Mouse (Mus musculus) hindbrain, embryonic 15.5 days (tissue): ENCODE data around the gene Krcc1. TPM values are rescaled to one million over a fixed set of nuclear protein-coding genes. Genes with fewer than 3 reads are reported as not detected.
"Not testable (repeated sequence)": the region's sequence is repeated elsewhere in the genome, so short reads cannot be mapped to it uniquely, and the experiment has no call there.

Experiments
- ATAC-seq: fragments of 200-750 bp; cut with Nextera tagmentation; 2 replicates; pipeline ENCODE4 v1.8.0; 2017; ENCODE audit warnings: low read depth, moderate number of reproducible peaks, moderate TSS enrichment; ENCODE audit not compliant: low FRiP score
- H3K27ac ChIP-seq: fragments of 300-500 bp; sonication (generic); replicated peaks from 2 replicates; pipeline ENCODE4 v1.5.1; 2015; ENCODE audit warnings: mild to moderate bottlenecking, inconsistent platforms
- H3K27me3 ChIP-seq: fragments of 300-500 bp; sonication (generic); 2 replicates; pipeline ENCODE4 v1.6.1; 2015; ENCODE audit warnings: control low read depth, inconsistent platforms
- H3K36me3 ChIP-seq: fragments of 300-500 bp; sonication (generic); 2 replicates; pipeline ENCODE4 v1.6.1; 2015; ENCODE audit warnings: control low read depth, inconsistent platforms
- H3K4me1 ChIP-seq: fragments of 300-500 bp; sonication (generic); replicated peaks from 2 replicates; pipeline ENCODE4 v1.6.1; 2015; ENCODE audit warnings: control low read depth, inconsistent platforms
- H3K4me2 ChIP-seq: fragments of 300-500 bp; sonication (generic); 2 replicates; pipeline ENCODE4 v1.6.1; 2015; ENCODE audit warnings: moderate library complexity, mild to moderate bottlenecking, inconsistent platforms
- H3K4me3 ChIP-seq: fragments of 300-500 bp; sonication (generic); 2 replicates; pipeline ENCODE4 v1.5.1; 2015; ENCODE audit warnings: mild to moderate bottlenecking, inconsistent platforms
- H3K9ac ChIP-seq: fragments of 300-500 bp; sonication (generic); 2 replicates; pipeline ENCODE4 v1.6.1; 2015; ENCODE audit warnings: inconsistent platforms
- H3K9me3 ChIP-seq: fragments of 300-500 bp; sonication (generic); 2 replicates; pipeline ENCODE4 v1.6.1; 2016; ENCODE audit warnings: control low read depth, inconsistent platforms
- WGBS: fragments of 180-500 bp; shearing (Covaris S2); methylation state at CpG from one replicate; pipeline ENCODE4 v1.1.7; 2015; 5-methylcytosine and 5-hydroxymethylcytosine counted together
- polyA plus RNA-seq: library from polyadenylated mRNA; unstranded; fragments of >200 nt; fragmentation: Nextera tagmentation; extraction: Ambion mirVana; gene quantifications from 2 replicates; pipeline ENCODE4 v1.2.1, GENCODE M21; 2015

Krcc1 gene
- polyA plus RNA-seq, 1 experiment from 2014 or later: 18.4 TPM

GRCm38 (mm10) chr6:71302097-71302731, 30.7 kb downstream of the Krcc1 start:
- Histone ChIP-seq H3K27me3 (no peaks in the 10 kb centered on the region), H3K36me3 (no peaks in the 10 kb centered on the region), H3K9me3 (no peaks in the 10 kb centered on the region), H3K9ac (no peak overlapping the region), H3K4me1 (no peaks in the 10 kb centered on the region), H3K4me2 (no peak overlapping the region), H3K27ac (no peak overlapping the region), H3K4me3 (no peak overlapping the region)
- no peak for ATAC-seq
- WGBS: 70% methylated on average over 6 of the region's 6 CpGs

- no peaks in the 10 kb centered on the region for H3K9me3 ChIP-seq
- no peak overlapping the region for H3K9ac ChIP-seq
- H3K27me3 ChIP-seq: no peaks in the 10 kb centered on the region
- H3K27ac ChIP-seq: no peak overlapping the region
- H3K4me2 ChIP-seq: no peak overlapping the region
- no peaks in the 10 kb centered on the region for H3K36me3 ChIP-seq
- 91% methylated on average over 8 of the region's 8 CpGs for WGBS
- no peaks in the 10 kb centered on the region for H3K4me1 ChIP-seq
- no peak overlapping the region for H3K4me3 ChIP-seq
- no peak for ATAC-seq
These were observed 36.0 kb downstream of the Krcc1 start for GRCm38 (mm10) chr6:71307486-71307885.

GRCm38 (mm10) chr6:71321826-71322283, 50.4 kb downstream of the Krcc1 start, which contains the start of gene Smyd1:
Smyd1 (minus strand) TSS chr6:71322233.
- Histone ChIP-seq H3K27ac (no peak within 1 kb of the TSS), H3K9me3 (no peaks in the 10 kb centered on the region), H3K27me3 (no peaks in the 10 kb centered on the region), H3K36me3 (no peaks in the 10 kb centered on the region), H3K9ac (no peak within 1 kb of the TSS), H3K4me2 (no peak within 1 kb of the TSS), H3K4me3 (no peak within 1 kb of the TSS), H3K4me1 (no peaks in the 10 kb centered on the region)
- 86% methylated on average over 3 of the region's 3 CpGs for WGBS
- ATAC-seq: no peak

- no peaks in the 10 kb centered on the region for H3K4me1 ChIP-seq
- H3K9me3 ChIP-seq: no peaks in the 10 kb centered on the region
- no peak within 1 kb of the TSS for H3K4me3 ChIP-seq
- no peak within 1 kb of the TSS for H3K4me2 ChIP-seq
- no peak within 1 kb of the TSS for H3K27ac ChIP-seq
- 89% methylated on average over 7 of the region's 7 CpGs for WGBS
- no peaks in the 10 kb centered on the region for H3K36me3 ChIP-seq
- no peaks in the 10 kb centered on the region for H3K27me3 ChIP-seq
- ATAC-seq: no peak
- H3K9ac ChIP-seq: no peak within 1 kb of the TSS
These were observed 51.0 kb downstream of the Krcc1 start, which contains the start of gene Cd8b1 for GRCm38 (mm10) chr6:71322491-71322921. Cd8b1 (plus strand) TSS chr6:71322788.

GRCm38 (mm10) chr6:71324816-71325215, 53.3 kb downstream of the Krcc1 start:
- no peaks in the 10 kb centered on the region for H3K9me3 ChIP-seq
- no peak overlapping the region for H3K27ac ChIP-seq
- no peaks in the 10 kb centered on the region for H3K4me1 ChIP-seq
- ATAC-seq: no peak
- H3K4me3 ChIP-seq: no peak overlapping the region
- WGBS: 92% methylated on average over 9 of the region's 9 CpGs
- no peak overlapping the region for H3K4me2 ChIP-seq
- no peaks in the 10 kb centered on the region for H3K27me3 ChIP-seq
- H3K9ac ChIP-seq: no peak overlapping the region
- H3K36me3 ChIP-seq: no peaks in the 10 kb centered on the region

- Histone ChIP-seq H3K4me2 (no peak overlapping the region), H3K27me3 (no peaks in the 10 kb centered on the region), H3K27ac (no peak overlapping the region), H3K4me3 (no peak overlapping the region), H3K9me3 (no peaks in the 10 kb centered on the region), H3K4me1 (no peaks in the 10 kb centered on the region), H3K9ac (no peak overlapping the region), H3K36me3 (no peaks in the 10 kb centered on the region)
- ATAC-seq: no peak
- 88% methylated on average over 6 of the region's 6 CpGs for WGBS
These were observed 58.4 kb downstream of the Krcc1 start for GRCm38 (mm10) chr6:71329881-71330280.

- Histone ChIP-seq H3K27ac (no peak overlapping the region), H3K4me1 (no peaks in the 10 kb centered on the region), H3K36me3 (no peaks in the 10 kb centered on the region), H3K27me3 (no peaks in the 10 kb centered on the region), H3K4me2 (no peak overlapping the region), H3K4me3 (no peak overlapping the region), H3K9ac (no peak overlapping the region), H3K9me3 (no peaks in the 10 kb centered on the region)
- WGBS: 89% methylated on average over 7 of the region's 7 CpGs
- no peak for ATAC-seq
These were observed 59.0 kb downstream of the Krcc1 start for GRCm38 (mm10) chr6:71330486-71330885.

- H3K4me2 ChIP-seq, H3K27me3 ChIP-seq, ATAC-seq, H3K4me1 ChIP-seq, H3K4me3 ChIP-seq, H3K9ac ChIP-seq, H3K36me3 ChIP-seq, H3K9me3 ChIP-seq, H3K27ac ChIP-seq: not testable (repeated sequence)
- WGBS: 92% methylated on average over 2 of the region's 4 CpGs
These were observed 60.0 kb downstream of the Krcc1 start for GRCm38 (mm10) chr6:71331491-71331890.

GRCm38 (mm10) chr6:71332236-71332965, 60.9 kb downstream of the Krcc1 start:
- Histone ChIP-seq H3K27ac (no peak overlapping the region), H3K36me3 (no peaks in the 10 kb centered on the region), H3K4me2 (no peak overlapping the region), H3K9me3 (no peaks in the 10 kb centered on the region), H3K4me3 (no peak overlapping the region), H3K9ac (no peak overlapping the region), H3K4me1 (no peaks in the 10 kb centered on the region), H3K27me3 (no peaks in the 10 kb centered on the region)
- 89% methylated on average over 11 of the region's 11 CpGs for WGBS
- no peak for ATAC-seq

- Histone ChIP-seq H3K36me3 (no peaks in the 10 kb centered on the region), H3K27me3 (no peaks in the 10 kb centered on the region), H3K4me2 (no peak overlapping the region), H3K9me3 (no peaks in the 10 kb centered on the region), H3K4me3 (no peak overlapping the region), H3K27ac (no peak overlapping the region), H3K4me1 (no peaks in the 10 kb centered on the region), H3K9ac (no peak overlapping the region)
- ATAC-seq: no peak
- WGBS: 65% methylated on average over 3 of the region's 3 CpGs
These were observed 61.6 kb downstream of the Krcc1 start for GRCm38 (mm10) chr6:71333031-71333430.

GRCm38 (mm10) chr6:71333578-71334273, 62.2 kb downstream of the Krcc1 start:
- Histone ChIP-seq H3K9me3 (no peaks in the 10 kb centered on the region), H3K4me2 (no peak overlapping the region)

More at GRCm38 (mm10) chr6:71333578-71334273, 62.2 kb downstream of the Krcc1 start:
- Histone ChIP-seq H3K4me1 (no peaks in the 10 kb centered on the region), H3K9ac (no peak overlapping the region), H3K27ac (no peak overlapping the region), H3K4me3 (no peak overlapping the region), H3K36me3 (no peaks in the 10 kb centered on the region), H3K27me3 (no peaks in the 10 kb centered on the region)
- WGBS: 91% methylated on average over 11 of the region's 11 CpGs
- ATAC-seq: no peak
